Mouse (Mus musculus): ENCODE measurements around the gene Bcl2l1. TPM values are rescaled to one million over a fixed set of nuclear protein-coding genes. Genes with fewer than 3 reads are reported as not detected.

Bcl2l1 gene
- polyA plus RNA-seq, 1 experiment = 97.4 TPM

DNA sequence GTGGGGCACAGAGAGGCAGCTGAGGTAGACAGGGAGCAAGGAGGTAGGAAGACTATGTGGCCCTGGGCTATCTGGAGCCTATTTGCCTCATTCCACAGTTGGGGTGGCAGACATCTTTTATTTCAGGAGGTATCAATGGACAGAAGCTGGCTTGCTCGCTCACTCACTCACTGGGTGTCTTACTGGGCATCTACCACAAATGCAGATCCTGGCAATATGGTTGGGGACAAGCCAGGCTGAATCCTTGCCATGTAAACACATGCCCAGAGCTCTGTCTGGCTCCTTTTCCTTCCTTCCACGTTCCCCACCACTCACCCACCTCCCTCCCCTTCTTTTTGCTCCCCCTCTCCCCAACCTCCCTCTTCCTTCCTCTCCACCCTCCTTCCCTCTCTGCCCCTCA is 74.0 kb downstream of the Bcl2l1 start:
- 33% methylated on average over 2 of the region's 2 CpGs for WGBS
- H3K4me3 ChIP-seq (replicated peaks; ENCODE audit: control insufficient read depth, low read depth, low read length) = no peak overlapping the region
- TF ChIP-seq CTCF (IDR thresholded peaks at IDR 0.05; ENCODE audit: control insufficient read depth, insufficient read depth, low read length) = no peak
- TF ChIP-seq POLR2A (IDR thresholded peaks at IDR 0.05; ENCODE audit: borderline replicate concordance, control insufficient read depth, low read depth, low read length) = no peak
- peaks cover 3% of the 10 kb centered on the region for H3K4me1 ChIP-seq (ENCODE audit: control insufficient read depth, insufficient read depth, low read length)
- no peak overlapping the region for H3K27ac ChIP-seq (ENCODE audit: control insufficient read depth, insufficient read depth, low read depth, low read length, poor library complexity)

DNA sequence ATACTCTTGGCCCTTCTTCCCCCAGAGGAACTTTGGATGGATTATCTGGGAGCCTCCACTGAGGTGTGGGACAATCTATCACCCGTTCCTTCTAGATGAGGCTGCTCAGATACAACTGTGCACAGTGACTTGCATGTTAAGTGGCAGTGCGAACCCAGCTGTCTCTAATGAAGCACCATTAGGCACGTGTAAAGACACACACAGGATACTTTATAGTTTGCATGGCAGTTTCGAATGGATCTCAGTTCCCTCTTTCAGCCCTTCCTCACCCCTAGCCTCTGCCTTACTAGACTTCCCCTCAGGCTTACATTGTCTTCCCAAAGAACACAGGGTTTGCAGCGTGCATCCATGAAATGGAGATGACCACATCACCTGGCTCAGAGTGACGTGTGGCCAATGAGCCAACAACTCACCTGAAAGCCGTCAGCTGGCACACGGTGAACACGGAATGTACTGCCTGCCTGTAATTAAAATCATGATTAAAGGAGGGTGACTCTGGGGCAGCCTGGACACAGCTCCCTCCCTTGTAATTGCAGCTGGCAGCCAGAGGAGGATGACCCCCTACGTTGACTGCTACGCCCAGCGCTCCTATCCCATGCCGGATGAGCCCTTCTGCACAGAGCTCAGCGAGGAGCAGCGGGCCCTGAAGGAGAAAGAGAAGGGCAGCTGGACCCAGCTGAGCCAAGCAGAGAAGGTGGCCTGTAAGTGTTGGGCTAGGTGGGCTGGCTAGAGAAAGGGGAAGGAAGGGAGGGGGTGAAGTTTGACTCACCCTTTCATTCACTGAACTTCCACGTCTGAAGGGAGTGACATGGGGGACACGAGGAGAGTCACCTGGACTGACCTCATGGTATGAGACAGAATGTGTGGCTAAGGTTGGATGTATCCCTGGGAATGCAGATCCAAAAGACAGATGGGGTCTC is 74.8 kb downstream of the Bcl2l1 start:
- H3K4me1 ChIP-seq (ENCODE audit: control insufficient read depth, insufficient read depth, low read length) = peaks cover 3% of the 10 kb centered on the region
- TF ChIP-seq POLR2A (IDR thresholded peaks at IDR 0.05; ENCODE audit: borderline replicate concordance, control insufficient read depth, low read depth, low read length) = no peak
- TF ChIP-seq CTCF (IDR thresholded peaks at IDR 0.05; ENCODE audit: control insufficient read depth, insufficient read depth, low read length) = no peak
- 45% methylated on average over 17 of the region's 17 CpGs for WGBS
- no peak overlapping the region for H3K27ac ChIP-seq (ENCODE audit: control insufficient read depth, insufficient read depth, low read depth, low read length, poor library complexity)
- no peak overlapping the region for H3K4me3 ChIP-seq (replicated peaks; ENCODE audit: control insufficient read depth, low read depth, low read length)

DNA sequence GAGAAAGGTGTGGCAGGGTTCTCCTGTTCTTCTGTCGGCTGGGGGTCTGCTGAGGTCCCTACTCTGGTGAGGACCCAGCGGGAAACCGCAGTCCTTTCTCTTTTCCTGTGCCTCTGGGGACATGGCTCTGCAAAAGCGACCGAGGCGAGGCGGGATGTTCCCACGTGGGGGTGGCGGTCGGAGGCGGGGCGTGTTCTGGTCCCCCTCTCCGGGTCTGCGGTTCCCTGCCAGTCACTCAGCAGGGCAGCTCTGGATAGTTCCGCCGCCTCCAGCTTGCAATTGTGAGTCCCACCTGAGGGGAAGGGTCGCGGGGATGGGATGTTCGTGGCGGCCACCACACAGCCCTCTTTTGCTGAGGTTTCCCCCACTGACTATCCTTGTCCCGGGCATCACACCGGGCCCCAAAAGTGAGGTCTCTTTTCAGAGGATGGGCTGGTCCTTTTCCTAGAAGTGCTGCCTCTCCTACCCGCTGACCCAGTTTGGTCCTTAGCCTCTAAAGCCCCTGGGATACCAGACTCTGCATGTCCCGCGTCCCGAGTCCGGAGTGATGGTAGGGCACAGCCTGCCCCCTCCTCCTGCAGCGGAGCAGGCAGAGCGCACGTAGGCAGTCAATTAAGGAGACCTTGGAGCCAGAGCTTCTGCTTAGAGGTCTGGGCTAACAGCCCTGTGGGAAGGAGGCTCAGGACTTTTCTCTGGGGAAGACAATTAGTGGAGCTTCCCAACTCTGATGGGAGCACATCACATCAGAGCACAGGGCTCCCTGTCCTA is 77.4 kb downstream of the Bcl2l1 start, which contains the start of gene Cox4i2:
Cox4i2 (plus strand) TSS at position 230 of the 768 bp plus-strand sequence.
- no peak within 1 kb of the TSS for H3K27ac ChIP-seq (ENCODE audit: control insufficient read depth, insufficient read depth, low read depth, low read length, poor library complexity)
- 10% methylated on average over 30 of the region's 30 CpGs for WGBS
- peaks cover 3% of the 10 kb centered on the region for H3K4me1 ChIP-seq (ENCODE audit: control insufficient read depth, insufficient read depth, low read length)
- H3K4me3 ChIP-seq (replicated peaks; ENCODE audit: control insufficient read depth, low read depth, low read length) = no peak within 1 kb of the TSS
- TF ChIP-seq POLR2A (IDR thresholded peaks at IDR 0.05; ENCODE audit: borderline replicate concordance, control insufficient read depth, low read depth, low read length) = no peak
- no peak for TF ChIP-seq CTCF (IDR thresholded peaks at IDR 0.05; ENCODE audit: control insufficient read depth, insufficient read depth, low read length)

DNA sequence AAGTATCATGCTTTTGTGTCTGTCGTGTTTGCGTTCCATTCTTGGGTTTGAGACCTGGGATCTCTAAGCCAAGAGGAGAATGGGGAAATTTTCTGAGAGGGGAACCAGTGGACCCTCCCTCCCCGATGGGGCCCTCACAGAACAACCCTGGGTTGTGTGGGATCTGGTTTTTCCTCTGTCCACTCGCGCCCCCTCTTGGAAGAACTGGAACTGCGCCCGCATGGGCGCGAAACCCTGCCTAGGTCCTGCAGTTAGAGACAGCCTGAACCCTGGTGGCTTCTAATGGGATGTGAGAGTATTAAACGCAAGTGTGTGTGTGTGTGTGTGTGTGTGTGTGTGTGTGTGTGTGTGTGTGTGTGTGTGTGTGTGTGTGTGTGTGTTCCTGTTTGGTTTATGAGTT is 89.1 kb downstream of the Bcl2l1 start:
- Histone ChIP-seq H3K4me1 (ENCODE audit: control insufficient read depth, insufficient read depth, low read length) (no peaks in the 10 kb centered on the region), H3K4me3 (replicated peaks; ENCODE audit: control insufficient read depth, low read depth, low read length) (no peak overlapping the region), H3K27ac (ENCODE audit: control insufficient read depth, insufficient read depth, low read depth, low read length, poor library complexity) (peak overlapping the region; percentile 49; the same call in 1 of the 2 replicates)
- peak; percentile 64 for TF ChIP-seq CTCF (IDR thresholded peaks at IDR 0.05; ENCODE audit: control insufficient read depth, insufficient read depth, low read length)
- no peak for TF ChIP-seq POLR2A (IDR thresholded peaks at IDR 0.05; ENCODE audit: borderline replicate concordance, control insufficient read depth, low read depth, low read length)
- WGBS = 9% methylated on average over 10 of the region's 10 CpGs

DNA sequence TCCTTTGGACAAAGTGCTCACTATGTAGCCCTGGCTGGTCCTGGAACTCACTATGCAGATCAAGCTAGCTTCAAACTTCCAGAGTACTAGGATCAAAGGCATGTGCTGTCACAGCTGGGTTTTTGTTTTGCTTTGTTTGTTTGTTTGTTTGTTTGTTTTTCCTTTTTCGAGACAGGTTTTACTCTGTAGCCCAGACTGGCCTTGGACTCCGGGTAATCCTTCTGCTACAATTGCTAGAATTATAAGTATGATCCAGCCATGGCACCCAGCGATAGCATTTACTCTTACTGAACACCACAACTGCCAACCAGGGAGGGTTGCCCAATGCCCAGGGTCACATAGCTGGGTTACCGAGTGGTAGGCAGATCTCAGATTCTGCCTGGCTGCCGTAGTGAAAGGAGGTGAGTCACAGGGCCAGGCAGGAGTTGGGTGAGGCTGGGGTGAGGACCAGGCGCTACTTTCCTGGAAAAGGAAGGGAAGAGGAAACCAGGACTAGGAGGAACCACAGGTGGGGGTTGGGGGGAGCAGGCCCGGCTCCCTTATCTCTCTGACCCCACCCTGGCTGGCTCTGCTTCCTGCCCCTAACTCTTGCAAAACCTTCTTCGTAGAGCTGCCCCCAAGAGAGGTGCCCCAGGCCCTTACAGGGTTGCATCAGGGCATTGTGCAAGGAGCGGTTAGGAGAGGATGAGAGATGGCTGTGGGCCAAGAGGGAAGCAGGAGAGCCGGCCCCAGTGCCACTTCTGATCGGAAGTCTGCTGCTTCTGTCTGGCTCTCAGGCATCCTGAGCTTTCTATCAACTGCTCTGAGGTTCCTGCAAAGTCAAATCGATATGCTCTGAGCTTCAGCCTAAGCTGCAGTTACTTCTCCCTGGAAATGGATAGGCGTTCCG is 90.1 kb downstream of the Bcl2l1 start:
- Histone ChIP-seq H3K4me1 (ENCODE audit: control insufficient read depth, insufficient read depth, low read length) (no peaks in the 10 kb centered on the region; the same call in 1 of the 2 replicates), H3K27ac (ENCODE audit: control insufficient read depth, insufficient read depth, low read depth, low read length, poor library complexity) (peak overlapping the region; percentile 90), H3K4me3 (replicated peaks; ENCODE audit: control insufficient read depth, low read depth, low read length) (peak overlapping the region; percentile 6)
- 8% methylated on average over 14 of the region's 14 CpGs for WGBS
- no peak for TF ChIP-seq POLR2A (IDR thresholded peaks at IDR 0.05; ENCODE audit: borderline replicate concordance, control insufficient read depth, low read depth, low read length)
- no peak for TF ChIP-seq CTCF (IDR thresholded peaks at IDR 0.05; ENCODE audit: control insufficient read depth, insufficient read depth, low read length)

DNA sequence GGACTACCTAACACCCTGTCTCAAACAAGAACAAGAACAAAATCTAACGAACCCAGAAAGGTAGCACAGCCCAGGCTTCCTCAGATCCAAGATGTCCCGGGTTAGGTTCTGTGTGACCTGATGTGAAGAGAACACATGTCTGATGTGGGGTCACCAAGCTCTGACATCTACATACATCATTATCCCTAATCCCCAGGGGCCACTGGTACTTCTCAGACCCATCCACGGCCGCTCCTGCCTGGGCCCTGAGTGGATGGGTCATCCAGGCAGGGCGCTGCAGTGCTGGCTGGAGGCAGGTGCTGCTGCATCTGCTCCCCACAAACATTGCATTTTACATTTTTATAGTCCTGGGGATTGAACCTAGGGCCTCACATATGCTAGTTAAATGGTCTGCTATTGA is 91.0 kb downstream of the Bcl2l1 start:
- no peaks in the 10 kb centered on the region; the same call in 1 of the 2 replicates for H3K4me1 ChIP-seq (ENCODE audit: control insufficient read depth, insufficient read depth, low read length)
- no peak overlapping the region for H3K4me3 ChIP-seq (replicated peaks; ENCODE audit: control insufficient read depth, low read depth, low read length)
- WGBS = 83% methylated on average over 5 of the region's 5 CpGs
- H3K27ac ChIP-seq (ENCODE audit: control insufficient read depth, insufficient read depth, low read depth, low read length, poor library complexity) = peak overlapping the region; percentile 58
- TF ChIP-seq CTCF (IDR thresholded peaks at IDR 0.05; ENCODE audit: control insufficient read depth, insufficient read depth, low read length) (no peak), POLR2A (IDR thresholded peaks at IDR 0.05; ENCODE audit: borderline replicate concordance, control insufficient read depth, low read depth, low read length) (no peak)

DNA sequence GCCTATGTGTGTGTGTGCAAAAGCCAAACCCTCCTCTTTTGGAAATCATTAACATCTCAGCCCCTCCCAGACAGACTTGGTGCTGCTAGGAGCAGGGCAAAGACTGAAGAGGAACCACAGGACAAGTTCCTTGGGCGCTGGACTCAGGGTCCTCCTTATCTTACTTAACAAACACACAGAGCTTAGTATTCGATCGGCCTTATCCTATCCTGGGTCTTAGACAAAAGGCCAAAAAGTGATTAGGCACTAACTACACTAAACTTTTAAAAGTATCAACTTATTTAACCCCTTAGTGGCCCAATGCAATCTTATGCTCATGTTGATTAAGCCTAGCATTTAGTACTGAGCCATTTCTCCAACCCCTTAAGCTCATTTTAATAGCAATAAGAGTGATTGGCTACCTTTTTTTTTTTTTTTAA is 91.7 kb downstream of the Bcl2l1 start:
- WGBS = 5% methylated on average over 3 of the region's 3 CpGs

More for the DNA sequence above, 91.7 kb downstream of the Bcl2l1 start:
- Histone ChIP-seq H3K4me3 (replicated peaks; ENCODE audit: control insufficient read depth, low read depth, low read length) (peak overlapping the region; percentile 57), H3K4me1 (ENCODE audit: control insufficient read depth, insufficient read depth, low read length) (no peaks in the 10 kb centered on the region; the same call in 1 of the 2 replicates), H3K27ac (ENCODE audit: control insufficient read depth, insufficient read depth, low read depth, low read length, poor library complexity) (peak overlapping the region; percentile 88)
- TF ChIP-seq POLR2A (IDR thresholded peaks at IDR 0.05; ENCODE audit: borderline replicate concordance, control insufficient read depth, low read depth, low read length) (no peak), CTCF (IDR thresholded peaks at IDR 0.05; ENCODE audit: control insufficient read depth, insufficient read depth, low read length) (no peak)

Data from bone marrow, adult 2 months (tissue).